Mouse (Mus musculus) forebrain, embryonic 15.5 days (tissue): ENCODE data around the gene Abca17. TPM values are rescaled to one million over a fixed set of nuclear protein-coding genes. Genes with fewer than 3 reads are reported as not detected.

Experiments
- ATAC-seq: fragments of 200-750 bp; cut with Nextera tagmentation; replicated peaks from 2 replicates; pipeline ENCODE4 v1.8.0; 2017; ENCODE audit warnings: mild to moderate bottlenecking, moderate TSS enrichment, moderate library complexity
- H3K27ac ChIP-seq: fragments of 300-500 bp; sonication (generic); replicated peaks from 2 replicates; pipeline ENCODE4 v1.5.1; 2015; ENCODE audit warnings: mild to moderate bottlenecking, inconsistent platforms
- H3K27me3 ChIP-seq: fragments of 300-500 bp; sonication (generic); 2 replicates; pipeline ENCODE4 v1.6.1; 2015; ENCODE audit warnings: inconsistent platforms
- H3K36me3 ChIP-seq: fragments of 300-500 bp; sonication (generic); 2 replicates; pipeline ENCODE4 v1.6.1; 2015; ENCODE audit warnings: mild to moderate bottlenecking, inconsistent platforms
- H3K4me1 ChIP-seq: fragments of 300-500 bp; sonication (generic); 2 replicates; pipeline ENCODE4 v1.6.1; 2015; ENCODE audit warnings: inconsistent platforms
- H3K4me2 ChIP-seq: fragments of 300-500 bp; sonication (generic); replicated peaks from 2 replicates; pipeline ENCODE4 v1.6.1; 2015; ENCODE audit warnings: mild to moderate bottlenecking, inconsistent platforms
- H3K4me3 ChIP-seq: fragments of 300-500 bp; sonication (generic); 2 replicates; pipeline ENCODE4 v1.5.1; 2015; ENCODE audit warnings: mild to moderate bottlenecking, inconsistent platforms
- H3K9ac ChIP-seq: fragments of 300-500 bp; sonication (generic); replicated peaks from 2 replicates; pipeline ENCODE4 v1.6.1; 2015; ENCODE audit warnings: mild to moderate bottlenecking, inconsistent platforms
- H3K9me3 ChIP-seq: fragments of 300-500 bp; sonication (generic); 2 replicates; pipeline ENCODE4 v1.6.1; 2016; ENCODE audit warnings: inconsistent platforms
- WGBS: fragments of 180-500 bp; shearing (Covaris S2); methylation state at CpG from one replicate; pipeline ENCODE4 v1.1.7; 2015; ENCODE audit warnings: mixed read lengths; 5-methylcytosine and 5-hydroxymethylcytosine counted together
- polyA plus RNA-seq: library from polyadenylated mRNA; unstranded; fragments of >200 nt; fragmentation: Nextera tagmentation; extraction: Ambion mirVana; gene quantifications from 2 replicates; pipeline ENCODE4 v1.2.1, GENCODE M21; 2015

The Abca17 gene
- polyA plus RNA-seq, 1 experiment from 2014 or later, result not detected

DNA sequence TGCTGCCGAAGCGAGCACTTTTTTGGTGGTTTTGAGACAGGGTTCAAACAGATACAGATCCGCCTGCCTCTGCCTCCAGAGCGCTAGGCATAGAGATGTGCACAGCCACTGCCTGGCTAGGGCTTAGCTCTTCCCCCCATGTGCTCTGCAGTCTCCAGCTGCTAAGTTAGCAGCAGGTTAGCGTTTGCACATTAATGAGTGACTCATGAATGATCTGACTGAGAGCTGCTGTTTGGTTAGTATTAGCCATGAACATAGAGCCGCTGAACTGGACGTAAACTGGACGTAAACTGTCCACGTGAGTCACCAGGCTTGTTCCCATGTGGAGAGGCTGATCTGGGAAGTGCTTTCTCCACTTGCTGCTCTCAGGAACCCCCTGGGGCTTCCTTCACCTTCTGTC lies 11.7 kb upstream of the Abca17 start:
- no peak for ATAC-seq
- Histone ChIP-seq H3K4me2 (no peak overlapping the region), H3K4me3 (no peak overlapping the region), H3K36me3 (peaks cover 15% of the 10 kb centered on the region), H3K9me3 (no peaks in the 10 kb centered on the region), H3K27ac (no peak overlapping the region), H3K4me1 (no peaks in the 10 kb centered on the region), H3K9ac (no peak overlapping the region), H3K27me3 (no peaks in the 10 kb centered on the region)
- 77% methylated on average over 9 of the region's 9 CpGs for WGBS

DNA sequence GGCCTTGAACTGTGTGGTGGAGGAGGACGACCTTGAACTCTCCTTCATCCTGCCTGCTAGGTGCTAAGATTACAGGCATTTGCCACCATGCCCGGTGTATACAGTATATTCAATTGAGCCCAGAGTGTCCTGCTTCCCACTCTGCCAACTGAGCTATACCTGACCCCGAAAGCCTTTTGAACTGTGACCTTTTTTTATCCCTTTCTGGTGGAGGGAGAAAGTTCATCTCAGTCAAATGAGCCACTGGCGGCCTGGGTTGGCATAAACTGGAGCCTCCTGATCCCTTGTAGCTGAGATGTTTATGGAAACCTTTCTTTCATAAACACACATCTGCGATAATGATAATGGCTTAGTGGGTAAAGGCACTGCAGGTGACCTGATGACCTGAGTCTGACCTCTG lies 10.4 kb upstream of the Abca17 start:
- Histone ChIP-seq H3K9ac (no peak overlapping the region), H3K4me1 (no peaks in the 10 kb centered on the region), H3K27ac (no peak overlapping the region), H3K36me3 (peaks cover 6% of the 10 kb centered on the region), H3K9me3 (no peaks in the 10 kb centered on the region), H3K4me3 (no peak overlapping the region), H3K27me3 (no peaks in the 10 kb centered on the region), H3K4me2 (no peak overlapping the region)
- ATAC-seq, result no peak
- 89% methylated on average over 5 of the region's 5 CpGs for WGBS

DNA sequence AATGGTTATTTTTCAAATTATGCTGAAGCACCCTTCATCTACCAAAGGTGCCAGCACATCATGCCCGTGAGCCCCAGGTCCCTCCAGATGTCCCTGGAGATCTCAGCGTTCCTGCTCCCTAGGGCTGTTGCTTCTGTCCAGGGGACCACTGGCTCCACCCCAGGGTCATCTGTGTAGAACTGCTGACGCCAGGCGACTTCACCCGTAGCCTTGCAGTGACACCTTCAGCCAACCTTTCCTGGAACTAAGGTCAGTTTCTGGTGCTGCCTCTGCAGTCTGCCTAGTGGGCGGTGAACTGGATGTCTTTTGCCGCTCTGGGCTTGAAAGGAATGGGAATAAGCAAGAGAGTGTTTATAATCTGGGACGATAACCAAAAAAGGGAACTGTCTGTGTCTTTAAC lies 10.0 kb upstream of the Abca17 start:
- H3K9me3 ChIP-seq, result no peaks in the 10 kb centered on the region
- no peak overlapping the region for H3K4me2 ChIP-seq
- H3K4me1 ChIP-seq, result no peaks in the 10 kb centered on the region
- WGBS, result 92% methylated on average over 8 of the region's 8 CpGs
- no peaks in the 10 kb centered on the region for H3K27me3 ChIP-seq
- no peak for ATAC-seq
- no peak overlapping the region for H3K27ac ChIP-seq
- H3K9ac ChIP-seq, result no peak overlapping the region
- H3K36me3 ChIP-seq, result peaks cover 1% of the 10 kb centered on the region
- no peak overlapping the region for H3K4me3 ChIP-seq

DNA sequence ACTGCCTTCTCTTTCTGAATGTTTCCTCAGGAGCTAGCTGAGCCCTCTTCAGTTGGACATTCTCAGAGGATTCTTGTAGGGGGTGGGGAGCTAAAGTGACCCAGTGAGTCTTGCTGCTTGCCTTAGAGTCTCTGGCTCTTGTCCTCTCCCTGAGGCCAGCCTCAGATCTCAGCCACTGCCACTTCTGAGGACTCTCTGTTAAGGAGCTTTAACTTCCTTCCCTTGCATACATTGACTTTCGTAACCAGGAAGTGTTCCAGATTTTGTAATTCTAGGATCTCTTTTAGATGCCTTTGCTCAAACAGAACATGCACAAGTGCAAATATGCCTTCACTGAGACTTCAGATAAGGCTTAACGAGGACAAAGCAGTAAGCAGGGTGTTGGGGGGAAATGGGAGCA lies 9.0 kb upstream of the Abca17 start:
- no peaks in the 10 kb centered on the region for H3K4me1 ChIP-seq
- no peak overlapping the region for H3K4me2 ChIP-seq
- 67% methylated on average over 2 of the region's 2 CpGs for WGBS
- no peaks in the 10 kb centered on the region for H3K27me3 ChIP-seq
- no peaks in the 10 kb centered on the region for H3K36me3 ChIP-seq
- no peak overlapping the region for H3K27ac ChIP-seq
- no peak for ATAC-seq
- H3K9ac ChIP-seq, result no peak overlapping the region
- no peaks in the 10 kb centered on the region for H3K9me3 ChIP-seq
- no peak overlapping the region for H3K4me3 ChIP-seq

DNA sequence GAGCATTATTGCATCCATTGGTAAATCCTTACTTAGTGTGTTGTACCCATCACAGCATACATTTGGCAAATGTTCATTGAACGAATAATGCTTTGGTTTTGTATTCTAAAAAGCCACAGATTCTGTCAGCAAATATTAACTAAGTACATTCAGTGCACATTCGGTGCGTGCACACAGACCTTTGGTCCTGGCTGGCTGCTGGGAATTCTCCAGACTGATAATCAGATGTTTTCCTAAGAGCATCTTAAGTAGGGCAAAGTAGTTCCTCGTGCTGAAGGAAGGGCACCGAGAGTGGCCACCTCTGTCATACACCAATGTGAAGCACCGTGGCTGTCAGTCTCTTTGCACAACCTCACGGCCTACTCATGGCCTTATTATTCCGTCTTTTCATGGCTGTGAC lies 8.1 kb upstream of the Abca17 start:
- ATAC-seq, result no peak
- Histone ChIP-seq H3K9ac (no peak overlapping the region), H3K4me1 (peaks cover 5% of the 10 kb centered on the region; the same call in 1 of the 2 replicates), H3K9me3 (no peaks in the 10 kb centered on the region), H3K27me3 (no peaks in the 10 kb centered on the region), H3K36me3 (no peaks in the 10 kb centered on the region), H3K27ac (no peak overlapping the region), H3K4me3 (no peak overlapping the region), H3K4me2 (no peak overlapping the region)
- 90% methylated on average over 8 of the region's 8 CpGs for WGBS

DNA sequence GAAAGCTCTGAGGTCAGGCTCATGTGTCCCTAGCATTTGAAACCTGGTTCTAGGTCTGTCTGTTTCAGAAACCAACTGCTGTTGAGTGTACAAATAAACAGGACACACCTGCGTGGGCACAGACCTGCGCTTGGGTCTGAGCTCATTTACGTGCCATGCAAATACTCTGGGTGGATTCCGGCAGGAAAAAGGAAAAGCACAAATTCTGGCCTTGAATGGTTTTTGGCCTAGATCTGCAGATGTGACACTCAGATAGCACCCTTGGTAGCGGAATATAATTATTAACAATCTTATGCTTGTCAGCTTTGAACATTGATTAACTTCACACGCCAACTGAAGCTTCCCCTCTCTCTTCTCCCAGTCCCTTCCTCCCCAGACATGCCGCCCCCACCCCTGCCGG lies 4.4 kb upstream of the Abca17 start:
- WGBS, result 86% methylated on average over 8 of the region's 8 CpGs
- peaks cover 26% of the 10 kb centered on the region for H3K4me1 ChIP-seq
- no peak for ATAC-seq
- no peaks in the 10 kb centered on the region for H3K9me3 ChIP-seq
- H3K9ac ChIP-seq, result no peak overlapping the region
- H3K27me3 ChIP-seq, result 0 out of 2 replicates have a peak, but pooled peaks cover 4% of the 10 kb centered on the region
- H3K36me3 ChIP-seq, result no peaks in the 10 kb centered on the region
- H3K4me2 ChIP-seq, result no peak overlapping the region
- H3K4me3 ChIP-seq, result no peak overlapping the region
- no peak overlapping the region for H3K27ac ChIP-seq

DNA sequence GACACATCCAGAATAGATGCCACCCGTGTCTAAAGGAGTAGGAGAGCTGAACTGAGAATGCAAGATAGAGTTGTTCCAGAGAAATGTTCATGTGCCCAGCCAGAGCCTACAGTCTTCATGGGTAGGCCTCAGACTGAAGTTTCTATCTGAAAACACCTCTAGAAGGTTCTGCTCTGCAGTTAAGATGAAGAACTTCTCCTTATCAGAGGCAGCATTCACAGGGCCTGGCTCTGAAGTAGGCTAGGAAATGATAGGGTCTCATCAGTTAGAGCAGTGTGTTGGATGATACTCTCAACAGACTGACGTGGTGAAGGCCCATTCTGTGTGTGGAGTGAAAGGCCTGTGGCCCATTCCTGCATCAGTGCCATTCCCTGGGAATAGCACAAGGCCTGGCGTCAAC lies 3.1 kb upstream of the Abca17 start:
- Histone ChIP-seq H3K9me3 (no peaks in the 10 kb centered on the region), H3K27me3 (0 out of 2 replicates have a peak, but pooled peaks cover 4% of the 10 kb centered on the region), H3K36me3 (no peaks in the 10 kb centered on the region), H3K4me1 (peaks cover 26% of the 10 kb centered on the region), H3K9ac (no peak overlapping the region), H3K4me2 (no peak overlapping the region), H3K4me3 (no peak overlapping the region), H3K27ac (no peak overlapping the region)
- ATAC-seq, result no peak
- 92% methylated on average over 3 of the region's 3 CpGs for WGBS

DNA sequence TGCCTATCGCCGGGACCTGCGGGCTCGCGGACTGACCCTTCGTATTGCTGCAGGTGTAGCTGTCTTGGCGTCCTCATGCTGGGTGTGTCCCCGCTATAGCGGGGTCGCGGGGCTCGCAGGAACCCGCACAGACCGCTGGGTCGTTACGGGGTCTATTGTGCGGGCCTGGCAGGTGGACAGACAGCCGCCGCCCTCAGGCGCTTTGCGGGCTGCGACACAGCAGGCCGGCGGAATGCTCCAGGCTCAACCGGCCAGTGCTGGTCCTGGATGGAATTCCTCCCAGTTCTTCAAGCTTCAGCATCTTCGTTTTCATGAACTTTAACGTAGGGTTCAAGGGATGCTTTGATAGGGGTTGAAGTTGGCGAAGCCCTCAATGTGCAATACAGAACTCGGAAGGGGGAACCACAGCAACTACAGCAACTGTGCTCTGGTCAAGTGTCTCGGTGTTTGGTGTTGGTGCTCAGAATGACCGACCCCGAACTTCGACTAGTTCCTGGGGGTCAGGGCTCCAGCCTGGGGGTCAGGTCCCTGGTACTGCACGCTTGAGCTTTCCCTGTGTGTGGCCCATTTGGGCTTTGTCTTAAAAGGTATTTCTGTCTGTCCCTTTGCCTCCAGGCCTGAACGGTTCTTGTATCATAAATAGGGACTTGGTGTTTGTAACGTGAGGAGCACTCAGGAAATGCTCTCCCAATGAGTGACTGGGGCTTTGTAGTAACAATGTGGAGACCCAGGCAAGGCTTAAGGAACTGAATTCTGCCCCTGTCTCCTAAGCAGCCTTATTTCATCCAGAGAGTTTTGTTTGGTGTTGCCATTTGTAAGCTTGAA lies 1.7 kb upstream of the Abca17 start:
- Histone ChIP-seq H3K27me3 (0 out of 2 replicates have a peak, but pooled peaks cover 4% of the 10 kb centered on the region), H3K4me1 (peaks cover 26% of the 10 kb centered on the region), H3K4me2 (peak overlapping the region; percentile 82), H3K27ac (peak overlapping the region; percentile 65), H3K4me3 (peak overlapping the region; percentile 76), H3K9me3 (no peaks in the 10 kb centered on the region), H3K36me3 (no peaks in the 10 kb centered on the region), H3K9ac (peak overlapping the region; percentile 85)
- 1% methylated on average over 36 of the region's 36 CpGs for WGBS
- no peak; the same call in 1 of the 2 replicates for ATAC-seq

DNA sequence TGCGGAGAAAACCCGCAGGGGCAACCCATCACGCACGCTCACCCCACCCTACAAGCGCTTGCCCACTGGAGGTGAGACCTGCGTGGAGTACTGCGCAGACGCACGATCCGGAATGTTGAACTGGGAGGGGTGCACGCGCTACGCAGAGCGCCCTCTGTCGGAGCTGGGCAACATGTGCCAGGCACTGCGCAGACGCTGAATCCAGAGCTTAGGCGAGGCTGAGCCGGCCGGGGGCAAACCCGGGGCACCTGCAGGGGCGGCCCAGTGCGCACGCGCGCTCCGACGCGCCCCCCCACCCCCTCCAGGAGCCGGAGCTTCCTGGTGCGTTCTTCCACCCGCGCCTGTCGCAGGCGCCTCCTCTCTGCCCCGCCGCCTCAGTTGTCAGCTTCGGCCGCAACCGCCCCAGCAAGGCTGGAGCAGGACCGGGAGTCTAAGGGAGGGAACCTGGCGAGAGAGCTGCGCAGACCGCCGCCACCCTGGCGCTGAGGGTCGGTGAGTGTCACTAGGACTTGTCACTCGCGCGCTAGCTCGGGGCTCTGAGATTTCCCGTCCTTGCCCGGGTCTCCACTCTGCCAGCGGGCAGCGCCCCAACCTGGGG lies 991 bp upstream of the Abca17 start, which contains the start of gene Abca3:
TSS of gene Abca3 (plus strand) at position 191 of the 598 bp plus-strand sequence.
- no peaks in the 10 kb centered on the region for H3K36me3 ChIP-seq
- peak; percentile 98 for ATAC-seq

DNA sequence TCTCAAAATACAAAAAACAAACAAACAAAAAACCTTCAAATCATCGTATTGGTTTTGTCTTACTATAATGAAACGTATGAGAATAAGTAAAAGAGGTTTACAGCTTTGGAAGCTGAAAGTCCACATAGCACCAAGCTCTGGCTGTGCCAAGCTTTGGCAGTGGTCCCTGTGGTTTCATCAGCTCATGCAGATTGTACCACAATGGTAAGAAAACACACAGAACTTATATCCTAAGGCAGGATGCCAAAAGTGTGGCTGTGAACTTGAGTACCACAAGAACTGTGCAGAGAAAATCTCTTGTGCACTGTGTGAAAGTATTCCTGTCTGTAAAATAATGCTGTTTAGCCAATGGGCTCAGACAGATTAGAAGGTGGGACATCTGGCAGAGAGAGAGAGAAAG lies 1.7 kb downstream of the Abca17 start:
- Histone ChIP-seq H3K4me3 (no peak overlapping the region), H3K36me3 (no peaks in the 10 kb centered on the region), H3K27ac (no peak overlapping the region), H3K4me1 (peaks cover 23% of the 10 kb centered on the region), H3K27me3 (0 out of 2 replicates have a peak, but pooled peaks cover 4% of the 10 kb centered on the region), H3K4me2 (no peak overlapping the region), H3K9ac (no peak overlapping the region), H3K9me3 (no peaks in the 10 kb centered on the region)
- WGBS, result 64% methylated on average over 2 of the region's 2 CpGs
- no peak for ATAC-seq

More for the DNA sequence above, 991 bp upstream of the Abca17 start, which contains the start of gene Abca3:
- Histone ChIP-seq H3K4me3 (peak within 1 kb of the TSS; percentile 76), H3K4me1 (peaks cover 26% of the 10 kb centered on the region), H3K27me3 (0 out of 2 replicates have a peak, but pooled peaks cover 4% of the 10 kb centered on the region), H3K4me2 (peak within 1 kb of the TSS; percentile 82), H3K9ac (peak within 1 kb of the TSS; percentile 85), H3K27ac (peak within 1 kb of the TSS; percentile 65), H3K9me3 (no peaks in the 10 kb centered on the region)
- WGBS, result under 1% methylated on average over 51 of the region's 55 CpGs

DNA sequence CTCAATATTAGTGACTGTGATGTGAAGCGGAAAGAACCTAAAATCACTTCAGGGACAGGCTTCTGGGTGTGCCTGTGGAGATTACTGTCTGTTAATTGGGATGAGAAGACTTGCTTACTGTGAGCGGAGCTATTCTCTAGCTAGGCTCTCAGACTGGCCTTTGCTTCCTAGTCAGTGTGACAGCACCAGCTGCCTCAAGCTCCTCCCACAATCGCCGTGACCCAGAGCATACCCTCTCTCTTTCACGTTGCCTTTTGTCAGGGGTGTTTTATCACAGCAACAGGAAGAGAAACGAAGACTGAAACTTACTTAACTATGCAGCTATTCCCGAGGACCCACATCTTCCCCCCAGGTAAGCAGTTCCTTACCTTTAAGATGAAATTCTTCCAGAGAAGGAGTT lies 4.0 kb downstream of the Abca17 start:
- H3K27ac ChIP-seq, result no peak overlapping the region
- 27% methylated on average over 7 of the region's 7 CpGs for WGBS
- H3K36me3 ChIP-seq, result no peaks in the 10 kb centered on the region
- H3K9me3 ChIP-seq, result no peaks in the 10 kb centered on the region
- no peak overlapping the region for H3K9ac ChIP-seq
- 0 out of 2 replicates have a peak, but pooled peaks cover 4% of the 10 kb centered on the region for H3K27me3 ChIP-seq
- H3K4me2 ChIP-seq, result no peak overlapping the region
- ATAC-seq, result no peak
- H3K4me1 ChIP-seq, result peaks cover 7% of the 10 kb centered on the region
- H3K4me3 ChIP-seq, result no peak overlapping the region

DNA sequence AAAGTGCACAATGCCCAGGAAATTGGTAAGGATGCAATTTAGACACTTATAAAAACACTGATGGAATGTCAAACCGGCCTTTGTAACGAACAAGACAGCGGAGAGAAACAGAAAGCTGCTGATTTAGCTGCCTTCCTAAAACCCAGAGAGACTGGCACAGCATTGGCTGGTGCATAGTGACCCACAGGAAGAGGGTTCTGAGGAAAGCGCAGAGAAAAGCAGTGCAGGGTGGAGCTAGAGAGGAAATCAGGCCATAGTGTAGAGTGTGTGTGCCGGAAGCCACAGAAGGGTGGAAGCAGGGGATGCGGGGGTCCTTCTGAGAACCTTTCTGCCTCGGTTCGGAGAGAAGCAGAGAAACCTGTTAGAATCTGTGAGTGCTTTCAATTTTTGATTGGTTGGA lies 6.2 kb downstream of the Abca17 start:
- Histone ChIP-seq H3K27me3 (no peaks in the 10 kb centered on the region), H3K36me3 (no peaks in the 10 kb centered on the region), H3K4me3 (no peak overlapping the region), H3K27ac (no peak overlapping the region), H3K9ac (no peak overlapping the region), H3K4me2 (no peak overlapping the region), H3K9me3 (no peaks in the 10 kb centered on the region), H3K4me1 (no peaks in the 10 kb centered on the region)
- ATAC-seq, result no peak
- 84% methylated on average over 8 of the region's 8 CpGs for WGBS
